Mouse (Mus musculus) neural tube, embryonic 12.5 days (tissue): Measurements from ENCODE around the gene Mrpl17. TPM values are rescaled to one million over a fixed set of nuclear protein-coding genes. Genes with fewer than 3 reads are reported as not detected.
A peak's percentile ranks its signal among the peaks of the same experiment; 100 is the strongest.

Experiments used
- ATAC-seq: fragments of 200-750 bp; cut with Nextera tagmentation; 2 replicates; pipeline ENCODE4 v1.8.0; 2017; ENCODE audit warnings: low read depth, mild to moderate bottlenecking, moderate TSS enrichment, moderate library complexity; ENCODE audit not compliant: low FRiP score
- H3K27ac ChIP-seq: fragments of 300-500 bp; sonication (generic); 2 replicates; pipeline ENCODE4 v1.5.1; 2016
- H3K27me3 ChIP-seq: fragments of 300-500 bp; sonication (generic); replicated peaks from 2 replicates; pipeline ENCODE4 v1.6.1; 2016; ENCODE audit warnings: mild to moderate bottlenecking
- H3K36me3 ChIP-seq: fragments of 300-500 bp; sonication (generic); 2 replicates; pipeline ENCODE4 v1.6.1; 2016; ENCODE audit warnings: mild to moderate bottlenecking
- H3K4me1 ChIP-seq: fragments of 300-500 bp; sonication (generic); 2 replicates; pipeline ENCODE4 v1.6.1; 2016
- H3K4me2 ChIP-seq: fragments of 300-500 bp; sonication (generic); replicated peaks from 2 replicates; pipeline ENCODE4 v1.6.1; 2016; ENCODE audit warnings: mild to moderate bottlenecking
- H3K4me3 ChIP-seq: fragments of 300-500 bp; sonication (generic); 2 replicates; pipeline ENCODE4 v1.5.1; 2016
- H3K9ac ChIP-seq: fragments of 300-500 bp; sonication (generic); 2 replicates; pipeline ENCODE4 v1.6.1; 2016; ENCODE audit warnings: mild to moderate bottlenecking
- H3K9me3 ChIP-seq: fragments of 300-500 bp; sonication (generic); 2 replicates; pipeline ENCODE4 v1.6.1; 2016; ENCODE audit warnings: mild to moderate bottlenecking
- WGBS: fragments of 180-500 bp; shearing (Covaris S2); methylation state at CpG from one replicate; pipeline ENCODE4 v1.1.7; 2016; 5-methylcytosine and 5-hydroxymethylcytosine counted together
- polyA plus RNA-seq: library from polyadenylated mRNA; unstranded; fragments of >200 nt; fragmentation: Nextera tagmentation; extraction: Ambion mirVana; gene quantifications from 2 replicates; pipeline ENCODE4 v1.2.1, GENCODE M21; 2016

Mrpl17 gene
- polyA plus RNA-seq, 1 experiment from 2014 or later, result 238 TPM

GRCm38 (mm10) chr7:105806125-105806524 is 4.8 kb downstream of the Mrpl17 start:
- H3K27ac ChIP-seq, result no peak overlapping the region
- H3K4me1 ChIP-seq, result peaks cover 6% of the 10 kb centered on the region
- ATAC-seq, result no peak
- peaks cover 26% of the 10 kb centered on the region for H3K36me3 ChIP-seq
- no peaks in the 10 kb centered on the region for H3K27me3 ChIP-seq
- no peaks in the 10 kb centered on the region for H3K9me3 ChIP-seq
- no peak overlapping the region for H3K9ac ChIP-seq
- no peak overlapping the region for H3K4me3 ChIP-seq
- 80% methylated on average over 5 of the region's 5 CpGs for WGBS
- H3K4me2 ChIP-seq, result no peak overlapping the region

- H3K27ac ChIP-seq, result no peak overlapping the region
- no peaks in the 10 kb centered on the region for H3K27me3 ChIP-seq
- H3K36me3 ChIP-seq, result peaks cover 12% of the 10 kb centered on the region; the same call in 1 of the 2 replicates
- H3K4me3 ChIP-seq, result no peak overlapping the region
- no peaks in the 10 kb centered on the region for H3K4me1 ChIP-seq
- H3K9ac ChIP-seq, result no peak overlapping the region
- H3K4me2 ChIP-seq, result no peak overlapping the region
- ATAC-seq, result no peak
- no peaks in the 10 kb centered on the region for H3K9me3 ChIP-seq
Observed at GRCm38 (mm10) chr7:105803428-105803827, 7.5 kb downstream of the Mrpl17 start.

GRCm38 (mm10) chr7:105802771-105803170 is 8.1 kb downstream of the Mrpl17 start:
- Histone ChIP-seq H3K4me3 (no peak overlapping the region), H3K36me3 (peaks cover 8% of the 10 kb centered on the region; the same call in 1 of the 2 replicates), H3K9ac (no peak overlapping the region), H3K4me1 (no peaks in the 10 kb centered on the region), H3K27me3 (no peaks in the 10 kb centered on the region), H3K9me3 (no peaks in the 10 kb centered on the region), H3K27ac (no peak overlapping the region), H3K4me2 (no peak overlapping the region)
- no peak for ATAC-seq
- WGBS, result 48% methylated on average over 1 of the region's 1 CpGs

- no peak overlapping the region for H3K4me3 ChIP-seq
- no peak for ATAC-seq
- no peaks in the 10 kb centered on the region for H3K27me3 ChIP-seq
- H3K36me3 ChIP-seq, result peaks cover 4% of the 10 kb centered on the region; the same call in 1 of the 2 replicates
- H3K4me2 ChIP-seq, result no peak overlapping the region
- 62% methylated on average over 2 of the region's 2 CpGs for WGBS
- no peaks in the 10 kb centered on the region for H3K9me3 ChIP-seq
- H3K9ac ChIP-seq, result no peak overlapping the region
- H3K27ac ChIP-seq, result no peak overlapping the region
- no peaks in the 10 kb centered on the region for H3K4me1 ChIP-seq
Observed at GRCm38 (mm10) chr7:105802312-105802711, 8.6 kb downstream of the Mrpl17 start.

- H3K4me3 ChIP-seq, result no peak overlapping the region
- H3K4me2 ChIP-seq, result no peak overlapping the region
- H3K27ac ChIP-seq, result no peak overlapping the region
- H3K4me1 ChIP-seq, result no peaks in the 10 kb centered on the region
- H3K9me3 ChIP-seq, result no peaks in the 10 kb centered on the region
- H3K36me3 ChIP-seq, result no peaks in the 10 kb centered on the region
- no peaks in the 10 kb centered on the region for H3K27me3 ChIP-seq
- ATAC-seq, result no peak
- H3K9ac ChIP-seq, result no peak overlapping the region
- WGBS, result 94% methylated on average over 3 of the region's 3 CpGs
Observed at GRCm38 (mm10) chr7:105796972-105797371, 13.9 kb downstream of the Mrpl17 start.

- H3K4me1 ChIP-seq, result no peaks in the 10 kb centered on the region
- no peak overlapping the region for H3K4me3 ChIP-seq
- no peaks in the 10 kb centered on the region for H3K27me3 ChIP-seq
- H3K9me3 ChIP-seq, result no peaks in the 10 kb centered on the region
- WGBS, result 20% methylated on average over 7 of the region's 7 CpGs
- H3K4me2 ChIP-seq, result no peak overlapping the region
- no peak for ATAC-seq
- H3K9ac ChIP-seq, result no peak overlapping the region
- H3K36me3 ChIP-seq, result no peaks in the 10 kb centered on the region
- no peak overlapping the region for H3K27ac ChIP-seq
Observed at GRCm38 (mm10) chr7:105795759-105796366, 15.0 kb downstream of the Mrpl17 start.

GRCm38 (mm10) chr7:105793701-105794100 is 17.2 kb downstream of the Mrpl17 start:
- ATAC-seq, result no peak
- Histone ChIP-seq H3K4me2 (no peak overlapping the region), H3K9ac (no peak overlapping the region), H3K27ac (no peak overlapping the region), H3K27me3 (no peaks in the 10 kb centered on the region), H3K4me1 (no peaks in the 10 kb centered on the region), H3K4me3 (no peak overlapping the region), H3K9me3 (no peaks in the 10 kb centered on the region), H3K36me3 (no peaks in the 10 kb centered on the region)
- 84% methylated on average over 7 of the region's 7 CpGs for WGBS

- H3K27ac ChIP-seq, result no peak overlapping the region
- H3K4me3 ChIP-seq, result no peak overlapping the region
- 86% methylated on average over 1 of the region's 1 CpGs for WGBS
- no peaks in the 10 kb centered on the region for H3K36me3 ChIP-seq
- no peak for ATAC-seq
- H3K4me2 ChIP-seq, result no peak overlapping the region
- no peaks in the 10 kb centered on the region for H3K27me3 ChIP-seq
- no peak overlapping the region for H3K9ac ChIP-seq
- peaks cover 7% of the 10 kb centered on the region for H3K4me1 ChIP-seq
- H3K9me3 ChIP-seq, result no peaks in the 10 kb centered on the region
Observed at GRCm38 (mm10) chr7:105791147-105791546, 19.8 kb downstream of the Mrpl17 start.

GRCm38 (mm10) chr7:105787285-105788140 is 23.4 kb downstream of the Mrpl17 start, which contains the start of gene Dchs1:
Dchs1 (minus strand) TSS chr7:105787654.
- peak within 1 kb of the TSS; percentile 93 for H3K27ac ChIP-seq

GRCm38 (mm10) chr7:105786506-105787284 is 24.2 kb downstream of the Mrpl17 start:
- Histone ChIP-seq H3K9me3 (no peaks in the 10 kb centered on the region), H3K4me1 (peaks cover 41% of the 10 kb centered on the region), H3K9ac (peak overlapping the region; percentile 100), H3K36me3 (peaks cover 27% of the 10 kb centered on the region), H3K4me2 (peak overlapping the region; percentile 84), H3K27me3 (no peaks in the 10 kb centered on the region), H3K27ac (peak overlapping the region; percentile 93), H3K4me3 (peak overlapping the region; percentile 97)
- WGBS, result 2% methylated on average over 20 of the region's 20 CpGs
- ATAC-seq, result peak; percentile 72

More at GRCm38 (mm10) chr7:105787285-105788140, 23.4 kb downstream of the Mrpl17 start, which contains the start of gene Dchs1:
- Histone ChIP-seq H3K4me2 (peak within 1 kb of the TSS; percentile 84), H3K36me3 (peaks cover 19% of the 10 kb centered on the region; the same call in 1 of the 2 replicates), H3K27me3 (no peaks in the 10 kb centered on the region), H3K9me3 (no peaks in the 10 kb centered on the region), H3K4me3 (peak within 1 kb of the TSS; percentile 97), H3K4me1 (peaks cover 41% of the 10 kb centered on the region), H3K9ac (peak within 1 kb of the TSS; percentile 100)
- under 1% methylated on average over 81 of the region's 97 CpGs for WGBS
- peak; percentile 77 for ATAC-seq

- Histone ChIP-seq H3K27me3 (no peaks in the 10 kb centered on the region), H3K36me3 (peaks cover 48% of the 10 kb centered on the region), H3K4me1 (peaks cover 42% of the 10 kb centered on the region), H3K4me3 (0 out of 2 replicates have a peak overlapping the region, but pooled peaks have one; percentile 13), H3K9ac (peak overlapping the region; percentile 35; the same call in 1 of the 2 replicates), H3K4me2 (peak overlapping the region; percentile 84), H3K27ac (no peak overlapping the region), H3K9me3 (no peaks in the 10 kb centered on the region)
- ATAC-seq, result no peak
- 8% methylated on average over 4 of the region's 4 CpGs for WGBS
Observed at GRCm38 (mm10) chr7:105784556-105784955, 26.3 kb downstream of the Mrpl17 start.

- Histone ChIP-seq H3K9me3 (no peaks in the 10 kb centered on the region), H3K9ac (0 out of 2 replicates have a peak overlapping the region, but pooled peaks have one; percentile 35), H3K36me3 (peaks cover 55% of the 10 kb centered on the region), H3K27ac (no peak overlapping the region), H3K4me3 (no peak overlapping the region), H3K27me3 (no peaks in the 10 kb centered on the region), H3K4me2 (peak overlapping the region; percentile 84), H3K4me1 (peaks cover 49% of the 10 kb centered on the region)
- no peak for ATAC-seq
- WGBS, result 61% methylated on average over 4 of the region's 4 CpGs
Observed at GRCm38 (mm10) chr7:105783861-105784260, 27.0 kb downstream of the Mrpl17 start.
